Mouse (Mus musculus) cortical plate, adult 2 months (tissue): ENCODE data around the gene Lrrc9.

ENCODE experiments used
- CTCF ChIP-seq: fragments of 200-500 bp; IDR thresholded peaks from 2 replicates; pipeline ENCODE4 v1.5.1; 2011; ENCODE audit warnings: mild to moderate bottlenecking, control low read depth, low read length; ENCODE audit not compliant: insufficient read depth; ENCODE audit errors: extremely low read depth
- POLR2A ChIP-seq: fragments of 200-500 bp; IDR thresholded peaks from 2 replicates; pipeline ENCODE4 v1.6.1; 2011; ENCODE audit warnings: mild to moderate bottlenecking, low read length, control low read depth; ENCODE audit not compliant: insufficient read depth; ENCODE audit errors: extremely low read depth

DNA sequence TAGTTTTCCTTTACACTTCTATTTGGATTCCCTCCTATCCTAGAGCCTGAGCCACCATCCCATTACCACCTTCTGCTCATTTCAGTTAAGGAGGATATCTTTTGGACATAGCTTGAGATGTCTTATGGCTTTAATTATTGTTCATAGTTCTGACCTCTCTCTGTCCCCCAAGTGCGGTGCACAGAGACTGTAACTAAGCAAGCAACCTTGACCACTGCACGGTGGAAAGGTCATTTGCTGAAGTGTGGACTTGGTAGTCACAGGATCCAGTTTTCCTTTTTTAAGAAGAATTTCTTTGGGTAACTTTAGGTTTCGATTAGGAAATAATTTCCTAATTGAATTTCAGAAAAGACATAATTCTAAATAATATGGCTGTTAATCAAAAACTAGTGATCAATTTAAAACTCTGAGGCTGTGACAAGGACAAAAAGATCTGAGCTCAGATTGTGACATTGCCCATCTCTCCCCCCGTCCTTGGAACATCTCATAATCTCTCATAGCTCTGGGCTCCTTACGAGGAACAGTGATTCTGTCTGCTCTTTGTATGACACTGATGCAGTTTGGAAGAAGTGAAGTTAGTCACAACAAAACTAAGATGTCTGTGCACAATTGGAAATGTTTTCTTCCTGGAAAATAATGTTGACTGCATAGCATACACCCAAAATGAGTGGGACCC is 24.3 kb downstream of the Lrrc9 start:
- no peak for TF ChIP-seq CTCF
- no peak for TF ChIP-seq POLR2A
